Mouse (Mus musculus) liver, embryonic 14.5 days (tissue): ENCODE data around the gene Olfr1475. TPM values are rescaled to one million over a fixed set of nuclear protein-coding genes. Genes with fewer than 3 reads are reported as not detected.
"Not testable (repeated sequence)": the region's sequence is repeated elsewhere in the genome, so short reads cannot be mapped to it uniquely, and the experiment has no call there.

Source experiments
- ATAC-seq: fragments of 200-750 bp; cut with Nextera tagmentation; 2 replicates; pipeline ENCODE4 v1.8.0; 2017; ENCODE audit warnings: moderate number of reproducible peaks, mild to moderate bottlenecking, moderate library complexity; ENCODE audit not compliant: insufficient read depth
- DNase-seq, 3 experiments: peaks; one replicate each; pipeline ENCODE4 v3.0.0-alpha.2; 2012 to 2013; ENCODE audit warnings: low read depth in 3 of 3, low spot score in 3 of 3
- H3K27ac ChIP-seq: fragments of 300-500 bp; sonication (generic); 2 replicates; pipeline ENCODE4 v1.5.1; 2014; ENCODE audit warnings: moderate library complexity, mild to moderate bottlenecking, control low read depth, inconsistent platforms
- H3K27me3 ChIP-seq: fragments of 300-500 bp; sonication (generic); 2 replicates; pipeline ENCODE4 v1.6.1; 2014; ENCODE audit warnings: mild to moderate bottlenecking, low read length, moderate library complexity; ENCODE audit not compliant: control insufficient read depth, insufficient read depth
- H3K36me3 ChIP-seq: fragments of 300-500 bp; sonication (generic); replicated peaks from 2 replicates; pipeline ENCODE4 v1.6.1; 2014; ENCODE audit warnings: low read depth; ENCODE audit not compliant: control insufficient read depth, insufficient read depth
- H3K4me1 ChIP-seq, 2 experiments: fragments of 200-500 bp in 1 of 2; fragments of 300-500 bp in 1 of 2; sonication (generic) in 1 of 2; replicated peaks; 2 replicates each; pipeline ENCODE4 v1.6.1; 2012 to 2014; ENCODE audit warnings: antibody characterized with exemption in 1 of 2, inconsistent platforms in 1 of 2, low read length in 1 of 2; ENCODE audit not compliant: control insufficient read depth in 2 of 2, insufficient read depth in 2 of 2
- H3K4me2 ChIP-seq: fragments of 300-500 bp; sonication (generic); 2 replicates; pipeline ENCODE4 v1.6.1; 2014; ENCODE audit warnings: low read depth, mild to moderate bottlenecking, control low read depth, moderate library complexity
- H3K4me3 ChIP-seq, 2 experiments: fragments of 200-500 bp in 1 of 2; fragments of 300-500 bp in 1 of 2; sonication (generic) in 1 of 2; 2 replicates each; pipeline ENCODE4 v1.5.1; 2012 to 2014; ENCODE audit warnings: low read depth in 2 of 2, low read length in 2 of 2, mild to moderate bottlenecking in 2 of 2, control low read depth in 1 of 2, inconsistent platforms in 1 of 2, moderate library complexity in 1 of 2; ENCODE audit not compliant: insufficient read depth in 1 of 2
- H3K9ac ChIP-seq: fragments of 300-500 bp; sonication (generic); replicated peaks from 2 replicates; pipeline ENCODE4 v1.6.1; 2014; ENCODE audit warnings: mild to moderate bottlenecking, control low read depth, moderate library complexity
- H3K9me3 ChIP-seq: fragments of 300-500 bp; sonication (generic); 2 replicates; pipeline ENCODE4 v1.6.1; 2016; ENCODE audit warnings: low read length, mixed read lengths; ENCODE audit not compliant: control insufficient read depth
- CTCF ChIP-seq: IDR thresholded peaks from 2 replicates; pipeline ENCODE4 v1.5.1; 2016; ENCODE audit warnings: antibody characterized with exemption, low read depth, control low read depth
- EP300 ChIP-seq: IDR thresholded peaks from 2 replicates; pipeline ENCODE4 v1.6.1; 2016; ENCODE audit warnings: antibody characterized with exemption, low read depth
- WGBS: fragments of 180-500 bp; shearing (Covaris S2); extraction: QIAGEN DNeasy Blood & Tissue Kit; methylation state at CpG from one replicate; pipeline ENCODE4 v1.1.7; 2014; ENCODE audit not compliant: insufficient replicate concordance; 5-methylcytosine and 5-hydroxymethylcytosine counted together
- polyA plus RNA-seq, 2 experiments: library from polyadenylated mRNA; depleted of rRNA in 1 of 2; stranded (reverse) in 1 of 2; unstranded in 1 of 2; fragments of >200 nt; fragmentation: Nextera tagmentation in 1 of 2; extraction: Ambion mirVana in 1 of 2; gene quantifications; 2 replicates each; pipeline versions ENCODE4 v1.2.1 to v1.2.3; 2012 to 2014

The Olfr1475 gene
- not detected in 2 replicates for polyA plus RNA-seq (2012; rRNA removed)
- not detected in 2 replicates for polyA plus RNA-seq (2014; fragmentation: Nextera tagmentation; extraction: Ambion mirVana)

GRCm38 (mm10) chr19:13480096-13480495 lies at the start of gene Olfr1475:
TSS of gene Olfr1475 (minus strand) at chr19:13480196.
- no peak for DNase-seq
- no peak within 1 kb of the TSS for H3K4me3 ChIP-seq
- ATAC-seq: no peak
- H3K36me3 ChIP-seq: no peaks in the 10 kb centered on the region
- no peak within 1 kb of the TSS for H3K4me2 ChIP-seq
- no peak within 1 kb of the TSS for H3K9ac ChIP-seq
- H3K9me3 ChIP-seq: no peaks in the 10 kb centered on the region
- no peak for TF ChIP-seq CTCF
- TF ChIP-seq EP300: no peak
- no peaks in the 10 kb centered on the region for H3K27me3 ChIP-seq
- no peaks in the 10 kb centered on the region for H3K4me1 ChIP-seq
- H3K27ac ChIP-seq: no peak within 1 kb of the TSS

- 40% methylated on average over 2 of the region's 2 CpGs for WGBS
- no peak for ATAC-seq
- no peak for DNase-seq
- H3K27me3 ChIP-seq: no peaks in the 10 kb centered on the region
- TF ChIP-seq EP300 (no peak), CTCF (no peak)
- H3K4me2 ChIP-seq: no peak within 1 kb of the TSS
- H3K4me3 ChIP-seq: no peak within 1 kb of the TSS
- H3K9me3 ChIP-seq: no peaks in the 10 kb centered on the region
- no peak within 1 kb of the TSS for H3K27ac ChIP-seq
- H3K4me1 ChIP-seq: no peaks in the 10 kb centered on the region
- H3K36me3 ChIP-seq: no peaks in the 10 kb centered on the region
- H3K9ac ChIP-seq: no peak within 1 kb of the TSS
Measured at GRCm38 (mm10) chr19:13527613-13528012, 47.6 kb upstream of the Olfr1475 start, which contains the start of gene Olfr1480. TSS of gene Olfr1480 (plus strand) at chr19:13527913.

- Histone ChIP-seq H3K9me3 (no peaks in the 10 kb centered on the region), H3K4me2 (no peak within 1 kb of the TSS), H3K36me3 (no peaks in the 10 kb centered on the region), H3K9ac (no peak within 1 kb of the TSS), H3K27me3 (no peaks in the 10 kb centered on the region), H3K4me1 (no peaks in the 10 kb centered on the region), H3K27ac (no peak within 1 kb of the TSS), H3K4me3 (no peak within 1 kb of the TSS)
- no peak for ATAC-seq
- no peak for DNase-seq
- 38% methylated on average over 3 of the region's 3 CpGs for WGBS
- TF ChIP-seq CTCF (no peak), EP300 (no peak)
Measured at GRCm38 (mm10) chr19:13500246-13500645, 20.2 kb upstream of the Olfr1475 start, which contains the start of gene Olfr1477. TSS of gene Olfr1477 (plus strand) at chr19:13500546.

GRCm38 (mm10) chr19:13469265-13469664 lies 10.7 kb downstream of the Olfr1475 start, which contains the start of gene Olfr1474:
TSS of gene Olfr1474 (plus strand) at chr19:13469565.
- not testable (repeated sequence) for H3K4me1 ChIP-seq, H3K27me3 ChIP-seq, H3K27ac ChIP-seq, H3K36me3 ChIP-seq, H3K9ac ChIP-seq, H3K4me3 ChIP-seq, ATAC-seq, H3K4me2 ChIP-seq, DNase-seq, H3K9me3 ChIP-seq
- 60% methylated on average over 4 of the region's 4 CpGs for WGBS

GRCm38 (mm10) chr19:13455986-13456385 lies 24.0 kb downstream of the Olfr1475 start, which contains the start of gene Olfr1472:
TSS of gene Olfr1472 (minus strand) at chr19:13456086.
- DNase-seq (no peak), ATAC-seq (no peak)
- no peak within 1 kb of the TSS for H3K4me2 ChIP-seq
- no peaks in the 10 kb centered on the region for H3K27me3 ChIP-seq
- H3K4me3 ChIP-seq: no peak within 1 kb of the TSS
- H3K9ac ChIP-seq: no peak within 1 kb of the TSS
- 59% methylated on average over 1 of the region's 1 CpGs for WGBS
- no peaks in the 10 kb centered on the region for H3K9me3 ChIP-seq
- H3K4me1 ChIP-seq: no peaks in the 10 kb centered on the region
- H3K36me3 ChIP-seq: no peaks in the 10 kb centered on the region
- TF ChIP-seq EP300 (no peak), CTCF (no peak)
- no peak within 1 kb of the TSS for H3K27ac ChIP-seq

GRCm38 (mm10) chr19:13443109-13443508 lies 36.9 kb downstream of the Olfr1475 start, which contains the start of gene Olfr1471:
TSS of gene Olfr1471 (plus strand) at chr19:13443409.
- not testable (repeated sequence) for H3K4me3 ChIP-seq, DNase-seq, H3K9me3 ChIP-seq, H3K27me3 ChIP-seq, ATAC-seq, H3K4me1 ChIP-seq, H3K4me2 ChIP-seq, H3K9ac ChIP-seq, H3K36me3 ChIP-seq, H3K27ac ChIP-seq
- WGBS: 42% methylated on average over 2 of the region's 2 CpGs

Other genes with a start within 250 kb of the Olfr1475 start
- gene Olfr1463, start 248.9 kb downstream of the Olfr1475 start, polyA plus RNA-seq (2012; rRNA removed): not detected in 2 replicates
- not detected in 2 replicates for gene Olfr1463, start 248.9 kb downstream of the Olfr1475 start, polyA plus RNA-seq (2014; fragmentation: Nextera tagmentation; extraction: Ambion mirVana)
- not detected in 2 replicates for gene Olfr1465, start 164.7 kb downstream of the Olfr1475 start, polyA plus RNA-seq (2012; rRNA removed)
- not detected in 2 replicates for gene Olfr1465, start 164.7 kb downstream of the Olfr1475 start, polyA plus RNA-seq (2014; fragmentation: Nextera tagmentation; extraction: Ambion mirVana)
- not detected in 2 replicates for gene Olfr1466, start 141.3 kb downstream of the Olfr1475 start, polyA plus RNA-seq (2012; rRNA removed)
- gene Olfr1466, start 141.3 kb downstream of the Olfr1475 start, polyA plus RNA-seq (2014; fragmentation: Nextera tagmentation; extraction: Ambion mirVana): not detected in 2 replicates
- gene Olfr1467, start 118.0 kb downstream of the Olfr1475 start, polyA plus RNA-seq (2012; rRNA removed): not detected in 2 replicates
- gene Olfr1467, start 118.0 kb downstream of the Olfr1475 start, polyA plus RNA-seq (2014; fragmentation: Nextera tagmentation; extraction: Ambion mirVana): not detected in 2 replicates
- not detected in 2 replicates for gene Olfr1469, start 72.3 kb downstream of the Olfr1475 start, polyA plus RNA-seq (2012; rRNA removed)
- gene Olfr1469, start 72.3 kb downstream of the Olfr1475 start, polyA plus RNA-seq (2014; fragmentation: Nextera tagmentation; extraction: Ambion mirVana): not detected in 2 replicates
- not detected in 2 replicates for gene Olfr1471, start 36.8 kb downstream of the Olfr1475 start, polyA plus RNA-seq (2012; rRNA removed)
- gene Olfr1471, start 36.8 kb downstream of the Olfr1475 start, polyA plus RNA-seq (2014; fragmentation: Nextera tagmentation; extraction: Ambion mirVana): not detected in 2 replicates
- not detected in 2 replicates for gene Olfr1472, start 24.1 kb downstream of the Olfr1475 start, polyA plus RNA-seq (2012; rRNA removed)
- not detected in 2 replicates for gene Olfr1472, start 24.1 kb downstream of the Olfr1475 start, polyA plus RNA-seq (2014; fragmentation: Nextera tagmentation; extraction: Ambion mirVana)
- not detected in 2 replicates for gene Olfr1474, start 10.6 kb downstream of the Olfr1475 start, polyA plus RNA-seq (2012; rRNA removed)
- gene Olfr1474, start 10.6 kb downstream of the Olfr1475 start, polyA plus RNA-seq (2014; fragmentation: Nextera tagmentation; extraction: Ambion mirVana): not detected in 2 replicates
- not detected in 2 replicates for gene Olfr1477, start 20.4 kb upstream of the Olfr1475 start, polyA plus RNA-seq (2012; rRNA removed)
- gene Olfr1477, start 20.4 kb upstream of the Olfr1475 start, polyA plus RNA-seq (2014; fragmentation: Nextera tagmentation; extraction: Ambion mirVana): not detected in 2 replicates
- gene Olfr1480, start 47.7 kb upstream of the Olfr1475 start, polyA plus RNA-seq (2012; rRNA removed): not detected in 2 replicates
- gene Olfr1480, start 47.7 kb upstream of the Olfr1475 start, polyA plus RNA-seq (2014; fragmentation: Nextera tagmentation; extraction: Ambion mirVana): not detected in 2 replicates
- not detected in 2 replicates for gene Olfr1484, start 103.3 kb upstream of the Olfr1475 start, polyA plus RNA-seq (2012; rRNA removed)
- gene Olfr1484, start 103.3 kb upstream of the Olfr1475 start, polyA plus RNA-seq (2014; fragmentation: Nextera tagmentation; extraction: Ambion mirVana): not detected in 2 replicates
- not detected in 2 replicates for gene Olfr1487, start 137.2 kb upstream of the Olfr1475 start, polyA plus RNA-seq (2012; rRNA removed)
- not detected in 2 replicates for gene Olfr1487, start 137.2 kb upstream of the Olfr1475 start, polyA plus RNA-seq (2014; fragmentation: Nextera tagmentation; extraction: Ambion mirVana)
- gene Olfr1489, start 151.4 kb upstream of the Olfr1475 start, polyA plus RNA-seq (2012; rRNA removed): not detected in 2 replicates
- gene Olfr1489, start 151.4 kb upstream of the Olfr1475 start, polyA plus RNA-seq (2014; fragmentation: Nextera tagmentation; extraction: Ambion mirVana): not detected in 2 replicates
- not detected in 2 replicates for gene Olfr1490, start 170.9 kb upstream of the Olfr1475 start, polyA plus RNA-seq (2012; rRNA removed)
- gene Olfr1490, start 170.9 kb upstream of the Olfr1475 start, polyA plus RNA-seq (2014; fragmentation: Nextera tagmentation; extraction: Ambion mirVana): not detected in 2 replicates
- not detected in 2 replicates for gene Olfr1491, start 217.1 kb upstream of the Olfr1475 start, polyA plus RNA-seq (2012; rRNA removed)
- not detected in 2 replicates for gene Olfr1491, start 217.1 kb upstream of the Olfr1475 start, polyA plus RNA-seq (2014; fragmentation: Nextera tagmentation; extraction: Ambion mirVana)
- not detected in 2 replicates for gene Olfr1493-ps1, start 243.1 kb upstream of the Olfr1475 start, polyA plus RNA-seq (2012; rRNA removed)
- gene Olfr1493-ps1, start 243.1 kb upstream of the Olfr1475 start, polyA plus RNA-seq (2014; fragmentation: Nextera tagmentation; extraction: Ambion mirVana): not detected in 2 replicates